Mouse (Mus musculus): ENCODE results near the gene Lhfpl2.

DNA sequence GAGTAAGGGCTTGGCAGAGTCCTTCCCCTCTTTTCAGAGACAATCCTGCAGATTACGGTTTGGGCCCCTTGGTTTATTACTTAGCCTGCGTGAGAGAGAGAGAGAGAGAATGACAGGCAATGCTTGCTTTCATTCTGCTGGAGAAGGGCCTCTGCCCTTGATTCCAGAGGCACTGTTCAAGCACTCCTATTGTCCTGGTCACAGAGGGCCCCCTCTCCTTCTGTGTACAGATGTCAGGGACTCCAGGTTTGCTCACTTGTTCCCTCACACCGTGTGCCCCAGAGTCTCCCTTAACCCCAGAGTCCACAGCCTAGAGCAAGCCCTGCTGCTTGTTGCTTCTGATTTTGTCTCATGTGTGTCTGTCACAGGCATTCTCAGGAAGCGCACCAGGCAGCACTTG is 93.7 kb downstream of the Lhfpl2 start:
- TF ChIP-seq CTCF (IDR thresholded peaks at IDR 0.05; ENCODE audit: control insufficient read depth, insufficient read depth, insufficient replicate concordance, low read depth, low read length), result no peak
- TF ChIP-seq POLR2A (IDR thresholded peaks at IDR 0.05; ENCODE audit: control insufficient read depth, low read depth, low read length), result no peak

Data from testis, adult 2 months (tissue).